Mouse (Mus musculus) liver, embryonic 11.5 days (tissue): ENCODE measurements around the gene Ttc21a. TPM values are rescaled to one million over a fixed set of nuclear protein-coding genes. Genes with fewer than 3 reads are reported as not detected.

Experiments
- ATAC-seq: fragments of 200-750 bp; cut with Nextera tagmentation; replicated peaks from 2 replicates; pipeline ENCODE4 v1.8.0; 2017; ENCODE audit warnings: moderate number of reproducible peaks, mild to moderate bottlenecking, moderate TSS enrichment, moderate library complexity; ENCODE audit not compliant: low FRiP score
- DNase-seq: peaks from one replicate; pipeline ENCODE4 v3.0.0-alpha.2; 2017; ENCODE audit warnings: low spot score
- H3K27ac ChIP-seq: fragments of 300-500 bp; sonication (generic); 2 replicates; pipeline ENCODE4 v1.5.1; 2014; ENCODE audit warnings: mild to moderate bottlenecking, low read depth, low read length, control low read depth
- H3K27me3 ChIP-seq: fragments of 300-500 bp; sonication (generic); replicated peaks from 2 replicates; pipeline ENCODE4 v1.6.1; 2014; ENCODE audit warnings: low read length, mixed read lengths; ENCODE audit not compliant: control insufficient read depth, insufficient read depth
- H3K36me3 ChIP-seq: fragments of 300-500 bp; sonication (generic); 2 replicates; pipeline ENCODE4 v1.6.1; 2014; ENCODE audit warnings: mild to moderate bottlenecking, low read length, moderate library complexity, mixed read lengths; ENCODE audit not compliant: control insufficient read depth, insufficient read depth
- H3K4me1 ChIP-seq: fragments of 300-500 bp; sonication (generic); replicated peaks from 2 replicates; pipeline ENCODE4 v1.6.1; 2014; ENCODE audit warnings: low read length, mixed read lengths; ENCODE audit not compliant: control insufficient read depth, insufficient read depth
- H3K4me2 ChIP-seq: fragments of 300-500 bp; sonication (generic); 2 replicates; pipeline ENCODE4 v1.6.1; 2014; ENCODE audit warnings: mild to moderate bottlenecking, control low read depth, moderate library complexity
- H3K4me3 ChIP-seq: fragments of 300-500 bp; sonication (generic); 2 replicates; pipeline ENCODE4 v1.5.1; 2014; ENCODE audit warnings: low read depth, low read length, control low read depth
- H3K9ac ChIP-seq: fragments of 300-500 bp; sonication (generic); 2 replicates; pipeline ENCODE4 v1.6.1; 2014; ENCODE audit warnings: low read depth, low read length, control low read depth
- H3K9me3 ChIP-seq: fragments of 300-500 bp; sonication (generic); 2 replicates; pipeline ENCODE4 v1.6.1; 2016; ENCODE audit warnings: low read length, inconsistent platforms, mixed read lengths; ENCODE audit not compliant: control insufficient read depth
- WGBS: fragments of 180-500 bp; shearing (Covaris S2); extraction: QIAGEN DNeasy Blood & Tissue Kit; methylation state at CpG from one replicate; pipeline ENCODE4 v1.1.7; 2014; 5-methylcytosine and 5-hydroxymethylcytosine counted together
- polyA plus RNA-seq: library from polyadenylated mRNA; unstranded; fragments of >200 nt; fragmentation: Nextera tagmentation; extraction: Ambion mirVana; gene quantifications from 2 replicates; pipeline ENCODE4 v1.2.1, GENCODE M21; 2014

Gene Ttc21a
- polyA plus RNA-seq, 1 experiment from 2014 or later: 0.14 TPM

- DNase-seq (no peak), ATAC-seq (no peak)
- H3K4me1 ChIP-seq: peaks cover 2% of the 10 kb centered on the region
- no peak overlapping the region for H3K4me3 ChIP-seq
- no peak overlapping the region for H3K9ac ChIP-seq
- WGBS: 65% methylated on average over 11 of the region's 11 CpGs
- H3K36me3 ChIP-seq: no peaks in the 10 kb centered on the region
- H3K27ac ChIP-seq: no peak overlapping the region
- H3K27me3 ChIP-seq: peaks cover 3% of the 10 kb centered on the region; the same call in 1 of the 2 replicates
- H3K4me2 ChIP-seq: no peak overlapping the region
- no peaks in the 10 kb centered on the region for H3K9me3 ChIP-seq
Observed at GRCm38 (mm10) chr9:120013251-120013820, 75.9 kb downstream of the Ttc21a start.

- Histone ChIP-seq H3K36me3 (no peaks in the 10 kb centered on the region), H3K4me1 (peaks cover 2% of the 10 kb centered on the region), H3K27me3 (peaks cover 3% of the 10 kb centered on the region; the same call in 1 of the 2 replicates), H3K4me2 (no peak overlapping the region), H3K27ac (no peak overlapping the region), H3K4me3 (no peak overlapping the region), H3K9ac (no peak overlapping the region), H3K9me3 (no peaks in the 10 kb centered on the region)
- ATAC-seq: no peak
- WGBS: 71% methylated on average over 6 of the region's 6 CpGs
- no peak for DNase-seq
Observed at GRCm38 (mm10) chr9:120014828-120015227, 77.4 kb downstream of the Ttc21a start.

GRCm38 (mm10) chr9:120016956-120017355, 79.5 kb downstream of the Ttc21a start:
- Histone ChIP-seq H3K4me1 (no peaks in the 10 kb centered on the region; the same call in 1 of the 2 replicates), H3K9ac (no peak overlapping the region), H3K36me3 (no peaks in the 10 kb centered on the region), H3K4me3 (no peak overlapping the region), H3K4me2 (no peak overlapping the region), H3K9me3 (no peaks in the 10 kb centered on the region), H3K27me3 (peaks cover 3% of the 10 kb centered on the region; the same call in 1 of the 2 replicates), H3K27ac (no peak overlapping the region)
- ATAC-seq: no peak
- WGBS: 71% methylated on average over 10 of the region's 10 CpGs
- DNase-seq: no peak

Other genes with a start within 250 kb of the Ttc21a start
- gene Scn10a, start 218.3 kb upstream of the Ttc21a start, polyA plus RNA-seq: 0.15 and 0.17 TPM in 2 replicates
- 0.09 and 0.10 TPM in 2 replicates for gene Scn11a, start 112.2 kb upstream of the Ttc21a start, polyA plus RNA-seq
- 45.6 and 49.2 TPM in 2 replicates for gene Wdr48, start 42.7 kb upstream of the Ttc21a start, polyA plus RNA-seq
- 24.7 and 25.0 TPM in 2 replicates for gene Gorasp1, start within 50 bp of the Ttc21a start, polyA plus RNA-seq
- 1.1 and 2.2 TPM in 2 replicates for gene Csrnp1, start 47.1 kb downstream of the Ttc21a start, polyA plus RNA-seq
- 0.25 and 1.1 TPM in 2 replicates for gene Xirp1, start 86.0 kb downstream of the Ttc21a start, polyA plus RNA-seq
- gene Cx3cr1, start 132.3 kb downstream of the Ttc21a start, polyA plus RNA-seq: 5.7 and 7.0 TPM in 2 replicates
- gene Ccr8, start 154.5 kb downstream of the Ttc21a start, polyA plus RNA-seq: not detected in 2 replicates
- gene Slc25a38, start 172.8 kb downstream of the Ttc21a start, polyA plus RNA-seq: 138 and 147 TPM in 2 replicates
- 1,895 and 1,977 TPM in 2 replicates for gene Rpsa, start 190.1 kb downstream of the Ttc21a start, polyA plus RNA-seq
- gene Mobp, start 212.1 kb downstream of the Ttc21a start, polyA plus RNA-seq: not detected in 2 replicates